Mouse (Mus musculus) adrenal gland, postnatal 14 days (tissue): ENCODE measurements around the gene Col13a1. TPM values are rescaled to one million over a fixed set of nuclear protein-coding genes. Genes with fewer than 3 reads are reported as not detected.

ENCODE experiments used
- DNase-seq: peaks from one replicate; pipeline ENCODE4 v3.0.0; 2021; ENCODE audit warnings: mixed read lengths
- total RNA-seq: library from RNA; stranded (reverse); gene quantifications from 2 replicates; pipeline ENCODE4 v1.2.3, GENCODE M21; 2021

Gene Col13a1
- total RNA-seq, 1 experiment from 2014 or later = 10.4 TPM

DNA sequence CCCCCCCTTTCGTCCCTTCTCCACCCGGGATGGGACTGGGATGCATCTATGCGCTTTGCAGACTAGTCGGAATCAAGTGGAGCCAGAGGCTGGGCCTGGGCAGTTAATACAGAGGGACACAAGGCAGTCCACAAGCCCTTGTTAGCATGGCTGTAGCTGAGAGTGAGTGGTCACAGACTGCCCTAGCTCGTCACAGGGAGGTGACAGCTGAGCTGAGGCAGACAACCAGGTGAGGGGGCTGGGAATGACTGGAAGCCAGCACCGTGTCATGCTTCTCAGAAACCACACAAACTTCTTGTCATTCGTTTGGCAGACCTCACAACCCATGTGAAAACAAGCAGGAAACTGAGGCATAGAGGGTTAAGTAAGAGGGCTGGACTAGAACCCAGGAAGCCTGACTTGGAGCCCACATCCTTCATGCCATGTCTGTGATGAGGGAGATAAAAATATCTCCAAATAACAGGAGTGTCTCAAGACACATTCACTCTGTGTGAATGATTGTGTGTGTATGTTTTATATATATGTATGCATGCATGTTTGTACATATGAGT, 10.8 kb downstream of the Col13a1 start:
- DNase-seq = no peak

DNA sequence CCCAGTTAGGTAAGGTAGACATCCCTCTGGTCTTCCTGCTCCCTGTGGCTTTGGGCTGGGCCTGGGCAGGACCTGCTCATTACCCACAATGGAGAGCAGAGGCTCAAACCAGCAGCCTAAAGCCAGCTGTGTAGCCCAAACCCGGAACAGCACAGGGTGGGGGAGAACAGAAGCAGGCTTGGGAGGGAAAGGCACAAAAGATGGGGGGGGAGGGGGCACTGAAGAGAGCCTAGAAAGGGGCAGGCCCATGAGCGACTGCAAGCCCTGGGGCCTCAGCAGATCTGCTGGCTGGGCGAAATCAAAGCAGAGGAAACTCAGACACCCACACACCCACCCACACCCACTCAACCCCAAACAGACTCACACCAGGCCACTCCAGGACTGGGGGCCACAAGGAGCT, 11.7 kb downstream of the Col13a1 start:
- DNase-seq = no peak

GRCm38 (mm10) chr10:61965386-61965841, 13.5 kb downstream of the Col13a1 start:
- DNase-seq = no peak

- DNase-seq = peak; percentile 74
Measured at GRCm38 (mm10) chr10:61956718-61957117, 22.2 kb downstream of the Col13a1 start.

GRCm38 (mm10) chr10:61953916-61954315, 25.0 kb downstream of the Col13a1 start:
- DNase-seq = no peak

DNA sequence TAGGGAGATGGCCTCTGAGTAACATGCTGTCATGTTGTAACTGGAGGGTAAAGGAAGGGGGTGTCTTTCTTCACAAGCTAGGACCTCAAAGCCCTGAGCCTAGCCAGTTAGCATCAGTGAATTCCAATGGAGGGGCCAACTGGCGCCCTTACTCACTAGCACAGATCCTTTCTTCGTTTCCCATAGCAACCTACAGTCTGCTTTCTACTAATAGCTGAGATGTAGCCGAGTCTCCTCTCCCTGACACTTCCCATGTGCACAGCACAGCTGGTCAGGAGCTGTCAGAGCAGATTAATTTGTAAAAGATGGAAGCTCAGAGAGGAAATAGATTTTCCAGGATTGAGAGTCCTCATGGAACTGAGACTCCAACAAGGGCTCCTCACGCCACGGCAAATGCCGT, 29.4 kb downstream of the Col13a1 start:
- DNase-seq = no peak

- no peak for DNase-seq
Measured at GRCm38 (mm10) chr10:61944386-61944785, 34.5 kb downstream of the Col13a1 start.

- no peak for DNase-seq
Measured at GRCm38 (mm10) chr10:61943480-61943879, 35.4 kb downstream of the Col13a1 start.

DNA sequence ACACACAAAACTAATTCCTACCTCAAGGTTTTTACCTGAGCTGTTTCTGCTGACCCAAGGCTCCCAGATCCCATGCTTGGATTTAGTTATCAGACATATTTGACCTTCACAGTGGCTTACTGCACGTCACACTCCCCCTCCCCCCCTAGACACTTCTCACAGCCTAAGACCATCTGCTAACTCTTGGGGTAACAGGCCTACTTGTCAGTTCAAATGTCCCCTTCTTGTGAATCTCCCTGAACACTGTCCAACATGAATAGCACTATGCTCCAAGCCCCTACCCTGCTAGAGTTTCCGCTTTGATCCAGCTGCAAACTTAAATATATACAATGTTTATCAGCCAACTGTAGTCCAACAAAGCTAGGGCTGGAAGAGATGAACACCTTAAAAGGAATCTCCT, 36.2 kb downstream of the Col13a1 start:
- no peak for DNase-seq

GRCm38 (mm10) chr10:61936211-61937121, 42.4 kb downstream of the Col13a1 start:
- peak; percentile 54 for DNase-seq

- DNase-seq = no peak
Measured at GRCm38 (mm10) chr10:61931678-61932077, 47.2 kb downstream of the Col13a1 start.

- DNase-seq = no peak
Measured at GRCm38 (mm10) chr10:61929901-61930300, 49.0 kb downstream of the Col13a1 start.

GRCm38 (mm10) chr10:61928725-61929651, 49.9 kb downstream of the Col13a1 start:
- DNase-seq = peak; percentile 74

DNA sequence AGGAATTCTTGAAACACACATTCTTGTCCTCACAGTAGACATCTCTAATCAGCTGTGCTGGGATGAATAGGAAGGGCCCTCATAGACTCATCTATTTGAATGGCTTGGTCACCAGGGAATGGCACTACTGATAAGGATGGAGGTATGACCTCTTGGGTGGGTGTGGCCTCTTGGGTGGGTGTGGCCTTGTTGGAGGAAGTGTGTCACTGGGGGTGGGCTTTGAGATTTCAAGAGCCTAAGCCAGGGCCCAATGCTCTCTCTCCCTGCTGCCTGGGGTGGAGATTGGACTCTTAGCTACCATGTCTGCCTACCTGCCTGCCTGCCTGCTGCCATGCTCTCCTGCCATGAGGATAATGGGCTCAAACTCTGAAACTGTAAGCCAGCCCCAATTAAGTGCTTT, 53.2 kb downstream of the Col13a1 start:
- DNase-seq = no peak

- peak; percentile 65 for DNase-seq
Measured at GRCm38 (mm10) chr10:61920655-61921365, 58.1 kb downstream of the Col13a1 start.

DNA sequence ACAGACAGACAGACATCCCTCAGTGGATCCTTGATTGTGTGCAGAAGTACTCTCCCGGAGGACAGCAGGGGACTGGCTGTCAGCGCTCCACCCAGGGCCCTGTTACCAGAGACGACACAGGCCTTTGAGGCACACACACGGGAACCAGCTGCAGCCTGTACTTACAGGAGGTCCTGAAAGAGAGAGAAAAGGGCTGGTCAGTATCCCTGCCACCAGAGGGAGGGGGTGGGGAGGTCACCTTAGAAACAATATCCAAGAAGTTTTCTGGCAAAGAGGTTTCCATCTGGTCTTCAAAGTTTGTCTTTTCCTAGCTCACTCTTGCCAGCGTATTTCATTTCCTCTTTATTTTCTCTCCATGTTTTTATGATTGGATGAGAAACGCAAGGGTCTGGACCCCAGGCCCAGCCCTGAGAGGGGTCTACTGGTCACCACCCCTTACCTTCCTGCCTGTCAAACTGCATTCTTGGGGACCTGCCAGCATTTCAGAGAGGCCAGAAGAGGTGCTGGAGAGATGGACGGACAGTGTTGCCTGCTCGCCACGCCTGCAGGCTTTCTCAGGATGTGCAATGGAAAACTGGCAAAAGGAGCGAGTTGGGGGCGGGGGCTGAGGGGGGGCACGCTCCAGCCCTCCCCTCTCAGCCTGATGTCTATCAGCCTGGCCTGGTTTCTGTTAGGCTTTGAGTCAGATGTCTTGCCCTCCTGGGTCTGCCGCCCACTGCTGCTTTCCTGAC, 58.8 kb downstream of the Col13a1 start:
- DNase-seq = peak; percentile 25

- DNase-seq = no peak
Measured at GRCm38 (mm10) chr10:61919496-61919895, 59.4 kb downstream of the Col13a1 start.

DNA sequence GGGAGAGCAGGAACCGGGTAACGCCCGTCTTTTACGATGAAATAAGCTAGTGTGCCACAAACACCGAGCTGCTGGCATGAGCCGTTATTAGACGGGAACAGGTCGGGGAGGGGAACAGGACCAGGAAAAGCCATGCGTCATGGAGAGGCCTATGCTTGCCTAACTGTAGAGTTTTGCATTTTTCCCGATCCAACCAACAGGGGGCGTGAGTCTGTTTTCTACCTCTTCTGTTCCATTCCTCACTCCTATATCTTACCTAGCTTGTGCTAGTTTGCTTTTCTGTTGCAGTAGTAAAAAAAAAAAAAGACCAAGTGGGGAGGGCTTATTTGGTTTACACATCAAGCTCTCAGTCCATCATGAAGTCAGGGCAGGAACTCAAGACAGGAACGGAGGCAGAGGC, 61.8 kb downstream of the Col13a1 start:
- no peak for DNase-seq

DNA sequence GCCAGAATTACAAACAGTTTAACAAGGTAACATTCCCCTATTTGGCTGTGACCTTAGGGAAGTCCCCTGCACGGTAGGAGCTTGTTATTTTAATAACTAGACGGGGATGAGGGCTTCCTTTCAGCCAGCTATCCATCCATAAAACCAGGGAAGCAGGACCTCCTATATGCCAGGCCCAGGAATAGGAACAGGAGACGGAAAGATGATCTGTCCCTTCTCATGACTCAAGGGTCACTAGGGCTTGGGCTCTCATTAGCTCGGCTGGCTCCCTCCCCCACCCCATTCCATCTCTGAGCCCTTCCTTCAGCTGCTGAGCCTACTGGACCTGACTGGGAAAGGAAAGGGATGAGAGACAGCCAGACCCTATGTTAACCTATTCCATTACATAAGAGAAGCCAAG, 67.1 kb downstream of the Col13a1 start:
- DNase-seq = no peak

DNA sequence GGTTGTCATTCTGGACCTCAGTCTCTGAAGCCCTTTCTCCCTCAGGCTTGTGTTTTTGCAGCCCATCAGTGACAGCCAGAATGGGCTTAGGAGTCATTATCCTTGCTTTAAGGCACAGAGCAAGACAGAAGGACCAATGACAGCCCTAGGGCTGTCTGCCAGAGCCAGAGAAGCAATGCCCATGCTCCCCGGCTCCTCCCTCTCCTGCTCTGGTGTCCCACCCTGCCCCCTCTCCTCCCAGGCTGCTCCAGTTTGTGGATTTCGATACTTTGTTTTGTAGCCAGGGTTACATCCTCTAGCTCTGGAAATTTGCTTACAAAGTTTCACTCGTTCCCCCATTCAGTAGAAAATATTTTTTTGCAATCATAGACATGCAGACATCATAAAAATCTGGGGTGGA, 69.9 kb downstream of the Col13a1 start:
- no peak for DNase-seq

GRCm38 (mm10) chr10:61906226-61906625, 72.7 kb downstream of the Col13a1 start:
- peak; percentile 40 for DNase-seq
